Mouse (Mus musculus) hindbrain, embryonic 13.5 days (tissue): Measurements from ENCODE around the gene Srgap1. TPM values are rescaled to one million over a fixed set of nuclear protein-coding genes. Genes with fewer than 3 reads are reported as not detected.

Experiments used
- ATAC-seq: fragments of 200-750 bp; cut with Nextera tagmentation; 2 replicates; pipeline ENCODE4 v1.8.0; 2017; ENCODE audit warnings: moderate TSS enrichment; ENCODE audit not compliant: low FRiP score
- H3K27ac ChIP-seq: fragments of 300-500 bp; sonication (generic); 2 replicates; pipeline ENCODE4 v1.5.1; 2015; ENCODE audit warnings: inconsistent platforms, mild to moderate bottlenecking, moderate library complexity
- H3K27me3 ChIP-seq: fragments of 300-500 bp; sonication (generic); 2 replicates; pipeline ENCODE4 v1.6.1; 2015; ENCODE audit warnings: mild to moderate bottlenecking, inconsistent platforms
- H3K36me3 ChIP-seq: fragments of 300-500 bp; sonication (generic); 2 replicates; pipeline ENCODE4 v1.6.1; 2015; ENCODE audit warnings: mild to moderate bottlenecking, inconsistent platforms
- H3K4me1 ChIP-seq: fragments of 300-500 bp; sonication (generic); replicated peaks from 2 replicates; pipeline ENCODE4 v1.6.1; 2015; ENCODE audit warnings: inconsistent platforms
- H3K4me2 ChIP-seq: fragments of 300-500 bp; sonication (generic); 2 replicates; pipeline ENCODE4 v1.6.1; 2015; ENCODE audit warnings: inconsistent platforms, mild to moderate bottlenecking, moderate library complexity
- H3K4me3 ChIP-seq: fragments of 300-500 bp; sonication (generic); 2 replicates; pipeline ENCODE4 v1.5.1; 2015; ENCODE audit warnings: mild to moderate bottlenecking, inconsistent platforms
- H3K9ac ChIP-seq: fragments of 300-500 bp; sonication (generic); 2 replicates; pipeline ENCODE4 v1.6.1; 2015; ENCODE audit warnings: mild to moderate bottlenecking, inconsistent platforms
- H3K9me3 ChIP-seq: fragments of 300-500 bp; sonication (generic); 2 replicates; pipeline ENCODE4 v1.6.1; 2016; ENCODE audit warnings: inconsistent platforms
- WGBS: fragments of 180-500 bp; shearing (Covaris S2); methylation state at CpG from one replicate; pipeline ENCODE4 v1.1.7; 2015; 5-methylcytosine and 5-hydroxymethylcytosine counted together
- polyA plus RNA-seq: library from polyadenylated mRNA; unstranded; fragments of >200 nt; fragmentation: Nextera tagmentation; extraction: Ambion mirVana; gene quantifications from 2 replicates; pipeline ENCODE4 v1.2.1, GENCODE M21; 2015

The Srgap1 gene
- polyA plus RNA-seq, 1 experiment from 2014 or later, result 42.0 TPM

GRCm38 (mm10) chr10:122012321-122012720 is 34.8 kb downstream of the Srgap1 start:
- ATAC-seq, result no peak
- no peaks in the 10 kb centered on the region for H3K9me3 ChIP-seq
- H3K27ac ChIP-seq, result no peak overlapping the region
- 86% methylated on average over 6 of the region's 6 CpGs for WGBS
- H3K36me3 ChIP-seq, result no peaks in the 10 kb centered on the region
- no peaks in the 10 kb centered on the region for H3K27me3 ChIP-seq
- H3K4me2 ChIP-seq, result no peak overlapping the region
- peaks cover 26% of the 10 kb centered on the region for H3K4me1 ChIP-seq
- H3K4me3 ChIP-seq, result no peak overlapping the region
- no peak overlapping the region for H3K9ac ChIP-seq

DNA sequence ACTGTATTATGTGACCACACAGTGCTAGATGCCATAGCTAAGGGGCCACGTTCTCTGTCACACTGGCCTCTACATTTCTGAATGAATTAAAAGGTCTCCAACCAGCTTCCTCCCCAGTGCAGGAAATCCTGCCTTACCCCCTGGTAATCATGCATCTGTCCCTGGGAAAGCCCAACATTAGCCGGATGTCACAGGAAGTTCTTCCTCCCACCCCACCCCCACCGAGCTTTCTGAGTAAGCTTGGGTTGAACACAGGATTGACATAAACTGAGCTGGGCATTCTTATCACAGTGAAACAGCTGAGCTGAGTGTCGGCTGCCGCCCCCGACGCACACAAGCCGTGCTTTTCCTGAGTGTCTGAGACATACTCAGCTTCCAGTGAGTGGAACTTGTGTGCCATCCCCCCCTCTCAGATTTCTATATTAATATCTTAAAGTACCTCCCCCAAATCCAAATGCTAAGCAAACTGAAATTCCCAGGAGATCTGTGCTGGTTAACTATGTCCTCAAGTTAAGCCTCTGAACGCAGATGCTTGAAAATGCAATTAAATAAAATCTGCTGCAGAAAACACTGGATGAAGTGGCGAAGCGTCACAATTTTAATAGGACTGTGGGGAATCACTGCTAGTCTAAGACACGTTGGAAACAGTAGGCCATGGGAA is 38.3 kb downstream of the Srgap1 start:
- Histone ChIP-seq H3K27me3 (no peaks in the 10 kb centered on the region), H3K27ac (peak overlapping the region; percentile 60), H3K9me3 (no peaks in the 10 kb centered on the region), H3K4me2 (no peak overlapping the region), H3K4me3 (no peak overlapping the region), H3K36me3 (no peaks in the 10 kb centered on the region), H3K4me1 (peaks cover 41% of the 10 kb centered on the region), H3K9ac (0 out of 2 replicates have a peak overlapping the region, but pooled peaks have one; percentile 49)
- ATAC-seq, result no peak
- 54% methylated on average over 12 of the region's 12 CpGs for WGBS

DNA sequence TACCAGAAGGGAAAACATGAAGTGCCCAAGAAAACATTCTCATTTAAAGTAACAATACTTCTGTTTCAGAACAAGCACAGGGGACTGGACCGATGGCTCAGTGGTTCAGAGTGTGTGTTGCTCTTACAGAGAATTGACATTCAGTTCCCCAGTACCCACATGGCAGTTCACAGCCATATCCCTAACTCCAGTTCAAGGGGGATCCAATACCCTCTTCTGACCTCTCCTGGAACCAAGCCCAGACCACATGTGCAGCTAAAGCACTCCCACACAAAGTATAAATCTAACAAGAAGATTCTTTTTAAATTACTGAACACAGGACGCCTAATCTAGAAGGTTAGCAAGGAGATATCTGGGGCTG is 38.8 kb downstream of the Srgap1 start:
- Histone ChIP-seq H3K4me3 (no peak overlapping the region), H3K36me3 (no peaks in the 10 kb centered on the region), H3K4me1 (peaks cover 41% of the 10 kb centered on the region), H3K27me3 (no peaks in the 10 kb centered on the region), H3K27ac (peak overlapping the region; percentile 60), H3K4me2 (no peak overlapping the region), H3K9ac (no peak overlapping the region), H3K9me3 (no peaks in the 10 kb centered on the region)
- WGBS, result 71% methylated on average over 2 of the region's 2 CpGs
- ATAC-seq, result no peak

GRCm38 (mm10) chr10:122006606-122007005 is 40.5 kb downstream of the Srgap1 start:
- Histone ChIP-seq H3K9ac (no peak overlapping the region), H3K9me3 (no peaks in the 10 kb centered on the region), H3K4me1 (peaks cover 41% of the 10 kb centered on the region), H3K4me3 (no peak overlapping the region), H3K27ac (peak overlapping the region; percentile 52), H3K4me2 (no peak overlapping the region), H3K27me3 (no peaks in the 10 kb centered on the region), H3K36me3 (peaks cover 6% of the 10 kb centered on the region; the same call in 1 of the 2 replicates)
- ATAC-seq, result no peak
- WGBS, result 41% methylated on average over 5 of the region's 5 CpGs

- 81% methylated on average over 6 of the region's 6 CpGs for WGBS
- Histone ChIP-seq H3K36me3 (peaks cover 6% of the 10 kb centered on the region; the same call in 1 of the 2 replicates), H3K4me1 (peaks cover 41% of the 10 kb centered on the region), H3K9me3 (no peaks in the 10 kb centered on the region), H3K9ac (no peak overlapping the region), H3K27ac (no peak overlapping the region), H3K27me3 (no peaks in the 10 kb centered on the region), H3K4me2 (no peak overlapping the region), H3K4me3 (no peak overlapping the region)
- ATAC-seq, result no peak
These were observed 41.0 kb downstream of the Srgap1 start for GRCm38 (mm10) chr10:122006151-122006550.

DNA sequence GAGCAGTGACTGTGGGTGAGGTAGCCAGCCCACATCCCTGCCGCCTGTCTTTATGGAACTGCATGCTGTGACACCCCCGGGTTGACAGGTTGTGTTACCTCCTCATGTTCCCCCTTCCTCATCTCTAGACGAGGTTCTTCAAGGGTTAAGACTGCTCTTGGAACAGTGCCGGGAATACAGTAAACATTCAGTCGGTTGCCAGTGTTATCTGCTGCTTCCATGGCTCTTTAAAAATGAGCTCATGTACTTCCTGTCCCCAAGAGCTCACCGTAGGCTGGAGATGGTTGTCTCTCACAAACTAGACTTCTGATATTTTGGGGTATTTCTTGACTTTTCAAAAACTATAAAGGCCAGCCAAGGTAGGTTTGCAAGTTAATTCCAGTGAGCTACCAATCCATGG is 41.6 kb downstream of the Srgap1 start:
- ATAC-seq, result no peak
- H3K9me3 ChIP-seq, result no peaks in the 10 kb centered on the region
- H3K4me3 ChIP-seq, result no peak overlapping the region
- H3K27me3 ChIP-seq, result no peaks in the 10 kb centered on the region
- no peak overlapping the region for H3K27ac ChIP-seq
- 71% methylated on average over 6 of the region's 6 CpGs for WGBS
- no peak overlapping the region for H3K4me2 ChIP-seq
- no peak overlapping the region for H3K9ac ChIP-seq
- peaks cover 41% of the 10 kb centered on the region for H3K4me1 ChIP-seq
- peaks cover 6% of the 10 kb centered on the region; the same call in 1 of the 2 replicates for H3K36me3 ChIP-seq

- no peak for ATAC-seq
- Histone ChIP-seq H3K36me3 (peaks cover 6% of the 10 kb centered on the region; the same call in 1 of the 2 replicates), H3K4me3 (no peak overlapping the region), H3K27ac (no peak overlapping the region), H3K9me3 (no peaks in the 10 kb centered on the region), H3K27me3 (no peaks in the 10 kb centered on the region), H3K9ac (no peak overlapping the region), H3K4me2 (no peak overlapping the region), H3K4me1 (peaks cover 37% of the 10 kb centered on the region)
- WGBS, result 86% methylated on average over 6 of the region's 6 CpGs
These were observed 44.2 kb downstream of the Srgap1 start for GRCm38 (mm10) chr10:122002930-122003329.

GRCm38 (mm10) chr10:121998806-121999205 is 48.3 kb downstream of the Srgap1 start:
- no peak overlapping the region for H3K4me3 ChIP-seq
- no peak overlapping the region for H3K4me2 ChIP-seq
- no peaks in the 10 kb centered on the region for H3K27me3 ChIP-seq
- 74% methylated on average over 7 of the region's 7 CpGs for WGBS
- no peak for ATAC-seq
- peaks cover 44% of the 10 kb centered on the region for H3K4me1 ChIP-seq
- H3K9ac ChIP-seq, result no peak overlapping the region
- no peaks in the 10 kb centered on the region for H3K9me3 ChIP-seq
- H3K36me3 ChIP-seq, result peaks cover 6% of the 10 kb centered on the region; the same call in 1 of the 2 replicates
- no peak overlapping the region for H3K27ac ChIP-seq

GRCm38 (mm10) chr10:121996500-121996899 is 50.6 kb downstream of the Srgap1 start:
- Histone ChIP-seq H3K9me3 (no peaks in the 10 kb centered on the region), H3K9ac (no peak overlapping the region), H3K4me1 (peaks cover 54% of the 10 kb centered on the region), H3K4me3 (no peak overlapping the region), H3K27ac (no peak overlapping the region), H3K27me3 (no peaks in the 10 kb centered on the region), H3K4me2 (no peak overlapping the region), H3K36me3 (no peaks in the 10 kb centered on the region)
- ATAC-seq, result no peak
- WGBS, result 15% methylated on average over 4 of the region's 4 CpGs

DNA sequence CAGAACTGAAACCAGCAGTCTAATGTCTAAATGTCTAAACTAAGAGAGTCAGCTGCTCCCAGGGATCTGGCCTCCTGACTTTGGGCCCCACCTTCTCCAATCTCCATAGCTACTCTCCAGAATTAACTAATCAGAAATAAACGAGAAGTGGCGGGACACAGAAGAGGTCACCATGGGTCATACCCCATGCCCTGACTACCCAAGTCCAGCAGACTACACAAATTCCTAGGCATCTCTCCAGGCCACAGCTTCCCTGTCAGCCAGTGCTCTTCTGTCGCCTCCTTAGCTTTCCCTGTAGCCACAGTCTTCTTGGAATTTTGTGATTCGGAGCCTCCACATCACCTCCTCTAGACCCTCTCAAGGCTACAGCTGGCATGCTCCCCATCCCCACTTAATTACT is 51.7 kb downstream of the Srgap1 start:
- Histone ChIP-seq H3K4me2 (no peak overlapping the region), H3K4me1 (peaks cover 54% of the 10 kb centered on the region), H3K27ac (0 out of 2 replicates have a peak overlapping the region, but pooled peaks have one; percentile 8), H3K9ac (no peak overlapping the region), H3K9me3 (no peaks in the 10 kb centered on the region), H3K4me3 (no peak overlapping the region), H3K36me3 (no peaks in the 10 kb centered on the region), H3K27me3 (no peaks in the 10 kb centered on the region)
- 0 out of 2 replicates have a peak, but pooled peaks have one; percentile 44 for ATAC-seq
- 27% methylated on average over 4 of the region's 4 CpGs for WGBS

DNA sequence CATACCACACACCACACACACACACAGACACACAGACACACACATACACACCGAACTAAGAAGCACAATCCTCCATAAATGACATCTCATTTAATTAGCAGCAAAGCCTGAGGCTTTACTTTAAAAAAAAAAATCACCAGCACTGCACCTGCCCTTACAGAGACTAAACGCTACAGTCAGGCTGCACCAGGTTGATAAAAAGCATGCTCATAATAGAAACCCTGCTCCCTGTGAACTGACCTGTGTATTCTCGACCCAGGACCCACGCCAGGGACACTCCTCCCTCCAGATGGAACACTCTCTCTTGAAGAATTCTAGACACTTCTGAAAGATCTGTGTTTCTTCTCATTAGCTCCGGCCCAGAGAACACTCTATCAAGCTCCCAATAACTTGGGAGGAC is 52.5 kb downstream of the Srgap1 start:
- 44% methylated on average over 5 of the region's 5 CpGs for WGBS
- no peak overlapping the region for H3K27ac ChIP-seq
- no peaks in the 10 kb centered on the region for H3K27me3 ChIP-seq
- H3K4me2 ChIP-seq, result no peak overlapping the region
- no peaks in the 10 kb centered on the region for H3K9me3 ChIP-seq
- H3K4me1 ChIP-seq, result peaks cover 47% of the 10 kb centered on the region
- H3K36me3 ChIP-seq, result no peaks in the 10 kb centered on the region
- no peak for ATAC-seq
- no peak overlapping the region for H3K9ac ChIP-seq
- no peak overlapping the region for H3K4me3 ChIP-seq

DNA sequence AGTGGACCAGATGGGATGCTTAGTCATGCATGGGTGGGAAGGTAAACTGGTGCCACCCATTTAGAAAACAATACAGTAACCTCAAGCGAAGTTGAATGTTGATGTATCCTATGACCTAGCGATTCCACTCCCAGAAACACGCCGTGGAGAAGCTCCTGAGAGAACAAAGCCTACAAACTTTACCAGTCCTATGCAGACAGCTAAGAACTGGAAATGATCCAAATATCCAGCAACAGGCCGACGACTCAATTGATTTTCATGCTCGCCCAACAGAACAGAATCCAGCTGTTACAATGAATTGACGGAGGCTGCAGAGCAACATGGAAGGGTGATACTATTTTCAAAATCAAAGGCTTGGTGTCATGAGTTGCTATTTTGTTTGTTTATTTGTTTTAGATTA is 54.5 kb downstream of the Srgap1 start:
- H3K4me1 ChIP-seq, result peaks cover 42% of the 10 kb centered on the region
- no peaks in the 10 kb centered on the region for H3K9me3 ChIP-seq
- ATAC-seq, result no peak
- no peaks in the 10 kb centered on the region for H3K36me3 ChIP-seq
- H3K27ac ChIP-seq, result no peak overlapping the region
- H3K4me3 ChIP-seq, result no peak overlapping the region
- H3K4me2 ChIP-seq, result no peak overlapping the region
- no peaks in the 10 kb centered on the region for H3K27me3 ChIP-seq
- H3K9ac ChIP-seq, result no peak overlapping the region
- 48% methylated on average over 8 of the region's 8 CpGs for WGBS

DNA sequence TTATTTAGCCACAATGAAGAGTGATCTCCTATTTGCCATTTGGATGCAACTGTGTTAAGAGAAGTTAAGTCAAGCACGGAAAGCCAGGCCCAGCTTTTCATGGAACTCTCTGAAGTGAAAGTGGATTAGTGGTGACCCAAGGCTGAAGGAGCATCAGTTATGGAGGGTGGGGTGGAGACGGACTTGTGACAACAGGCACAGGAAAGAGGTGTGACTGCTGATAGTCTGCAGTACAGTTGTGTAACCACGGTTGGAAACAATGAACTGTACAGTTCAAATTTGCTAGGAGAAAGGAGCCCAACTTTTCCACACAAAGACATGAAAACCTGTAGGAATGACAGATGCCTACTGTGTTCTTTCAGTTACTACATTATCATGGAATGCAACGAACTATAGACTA is 60.1 kb downstream of the Srgap1 start:
- Histone ChIP-seq H3K27ac (no peak overlapping the region), H3K4me1 (peaks cover 9% of the 10 kb centered on the region), H3K4me3 (no peak overlapping the region), H3K27me3 (no peaks in the 10 kb centered on the region), H3K36me3 (peaks cover 10% of the 10 kb centered on the region; the same call in 1 of the 2 replicates), H3K4me2 (no peak overlapping the region), H3K9me3 (no peaks in the 10 kb centered on the region), H3K9ac (no peak overlapping the region)
- ATAC-seq, result no peak
- 85% methylated on average over 4 of the region's 4 CpGs for WGBS
